In genomic region chr7:123030295-123030694, GRCm38 (mm10) we compare ENCODE assay signal across 8 mouse cellular contexts.
A peak's percentile ranks its signal among the peaks of the same experiment; 100 is the strongest.
DNase-seq lines count a peak whose midpoint lies in the region; ATAC-seq and TF ChIP-seq lines count a peak whose summit lies in the region.

No protein-coding gene starts in this region.

- 19% methylated on average over 13 of the region's 13 CpGs for WGBS in forebrain, embryonic 12.5 days
- WGBS in intestine, postnatal 0 days, result 18% methylated on average over 13 of the region's 13 CpGs
- WGBS in neural tube, embryonic 14.5 days, result 13% methylated on average over 13 of the region's 13 CpGs

- peak overlapping the region; percentile 92 for H3K27ac ChIP-seq in layer of hippocampus, adult 2 months
- peak overlapping the region; percentile 91 for H3K27ac ChIP-seq in forebrain, embryonic 12.5 days
- H3K27ac ChIP-seq in intestine, postnatal 0 days (ENCODE audit: low read depth, low read length), result no peak overlapping the region
- peak overlapping the region; percentile 76 for H3K27ac ChIP-seq in neural tube, embryonic 14.5 days (ENCODE audit: low read depth, low read length)

- intact Hi-C loops in left cerebral cortex, postnatal 4 days (cut with DNase I), result loop anchor here (10.0 kb wide), 1 partner anchor 95 kb away; the partner anchor contains the start of gene Tnrc6a

- no peaks in the 10 kb centered on the region for H3K36me3 ChIP-seq in forebrain, embryonic 12.5 days (replicated peaks)
- H3K36me3 ChIP-seq in intestine, postnatal 0 days (ENCODE audit: control insufficient read depth, insufficient read depth), result no peaks in the 10 kb centered on the region
- H3K36me3 ChIP-seq in neural tube, embryonic 14.5 days (ENCODE audit: control insufficient read depth, insufficient read depth, low read length), result no peaks in the 10 kb centered on the region

- peak overlapping the region; percentile 83 for H3K4me2 ChIP-seq in forebrain, embryonic 12.5 days
- peak overlapping the region; percentile 77 for H3K4me2 ChIP-seq in intestine, postnatal 0 days (replicated peaks; ENCODE audit: low read depth)
- H3K4me2 ChIP-seq in neural tube, embryonic 14.5 days (ENCODE audit: low read depth, low read length), result peak overlapping the region; percentile 81

- no peak for DNase-seq in layer of hippocampus, adult 2 months (ENCODE audit: low spot score in 2 of 2)
- no peak for DNase-seq in layer of hippocampus, postnatal 36 days
- no peak for DNase-seq in thymus, postnatal 4 days
- DNase-seq in thymus, postnatal 36 days, result no peak
- no peak for DNase-seq in left cerebral cortex, postnatal 4 days

- H3K4me1 ChIP-seq in forebrain, embryonic 12.5 days, result peaks cover 24% of the 10 kb centered on the region
- H3K4me1 ChIP-seq in intestine, postnatal 0 days (replicated peaks; ENCODE audit: control insufficient read depth, insufficient read depth, low read length), result 0 out of 2 replicates have a peak, but pooled peaks cover 4% of the 10 kb centered on the region
- peaks cover 8% of the 10 kb centered on the region for H3K4me1 ChIP-seq in neural tube, embryonic 14.5 days (ENCODE audit: control insufficient read depth, insufficient read depth, low read length)

- no peak for TF ChIP-seq CTCF in layer of hippocampus, adult 2 months (conservative IDR thresholded peaks at IDR 0.05)
- TF ChIP-seq CTCF in intestine, postnatal 0 days (IDR thresholded peaks at IDR 0.05; ENCODE audit: low read depth), result no peak

- peak; percentile 42 for ATAC-seq in forebrain, embryonic 12.5 days (ENCODE audit: low FRiP score)
- ATAC-seq in intestine, postnatal 0 days, result no peak
- ATAC-seq in neural tube, embryonic 14.5 days (ENCODE audit: low read depth), result peak; percentile 35

- peak overlapping the region; percentile 63 for H3K9ac ChIP-seq in forebrain, embryonic 12.5 days
- peak overlapping the region; percentile 11; the same call in 1 of the 2 replicates for H3K9ac ChIP-seq in intestine, postnatal 0 days (ENCODE audit: low read depth, low read length)
- peak overlapping the region; percentile 64 for H3K9ac ChIP-seq in neural tube, embryonic 14.5 days (replicated peaks; ENCODE audit: low read depth, low read length)

- peaks cover 7% of the 10 kb centered on the region; the same call in 1 of the 2 replicates for H3K27me3 ChIP-seq in forebrain, embryonic 12.5 days
- no peaks in the 10 kb centered on the region for H3K27me3 ChIP-seq in intestine, postnatal 0 days (replicated peaks; ENCODE audit: control insufficient read depth, insufficient read depth, low read length)
- no peaks in the 10 kb centered on the region for H3K27me3 ChIP-seq in neural tube, embryonic 14.5 days (ENCODE audit: control insufficient read depth, insufficient read depth, low read length)

- no peaks in the 10 kb centered on the region for H3K9me3 ChIP-seq in forebrain, embryonic 12.5 days
- H3K9me3 ChIP-seq in intestine, postnatal 0 days (ENCODE audit: control insufficient read depth), result no peaks in the 10 kb centered on the region
- no peaks in the 10 kb centered on the region for H3K9me3 ChIP-seq in neural tube, embryonic 14.5 days (ENCODE audit: control insufficient read depth, low read length)

- H3K4me3 ChIP-seq in layer of hippocampus, adult 2 months, result peak overlapping the region; percentile 68
- peak overlapping the region; percentile 41 for H3K4me3 ChIP-seq in forebrain, embryonic 12.5 days (replicated peaks)
- H3K4me3 ChIP-seq in intestine, postnatal 0 days (ENCODE audit: low read depth, low read length), result peak overlapping the region; percentile 36
- peak overlapping the region; percentile 41 for H3K4me3 ChIP-seq in neural tube, embryonic 14.5 days (ENCODE audit: low read depth, low read length)

Comparison
In these comparisons a context has a peak if more than half of its experiments do, and no peak if none do; other contexts are left out.
1. H3K9ac ChIP-seq: peak in every context shown above with its lines; median percentile 64 in neural tube, embryonic 14.5 days; 63 in forebrain, embryonic 12.5 days; 11 in intestine, postnatal 0 days.